Mouse (Mus musculus) urinary bladder, postnatal 25 days (tissue): ENCODE measurements at regions not wholly inside any gene's neighbourhood (a gene's known extent, or its start where the extent isn't known, plus 50 kb on each side); places are given as distances from the start of the nearest gene placed in this dataset.

Experiments
- DNase-seq: peaks from one replicate; pipeline ENCODE4 v3.0.0; 2022; ENCODE audit warnings: low spot score

- DNase-seq = no peak
Observed at GRCm38 (mm10) chr16:29837025-29837629, 227.1 kb upstream of the Hes1 start.

DNA sequence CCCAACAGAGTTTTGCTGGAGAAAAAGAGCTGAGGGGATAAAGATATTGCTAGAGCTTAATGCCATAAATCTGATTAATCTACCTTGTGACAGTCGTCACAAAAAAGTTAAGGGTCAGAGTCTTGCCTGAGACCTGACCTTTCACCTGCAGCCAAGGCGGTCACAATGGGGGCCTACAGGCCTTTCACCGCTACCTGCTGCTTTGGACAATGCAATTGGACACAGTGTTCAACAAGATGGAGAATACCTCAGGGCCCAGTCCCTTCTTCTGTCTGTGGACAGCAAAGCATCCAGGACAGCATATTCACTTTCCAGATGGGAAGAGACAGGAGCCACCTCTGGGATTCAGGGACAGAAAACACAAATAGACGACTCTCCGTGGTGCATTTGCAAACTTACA lies 226.3 kb upstream of the Hes1 start:
- DNase-seq = no peak

- peak; percentile 57 for DNase-seq
Observed at GRCm38 (mm10) chr16:29838981-29839661, 225.1 kb upstream of the Hes1 start.

- DNase-seq = no peak
Observed at GRCm38 (mm10) chr16:29839662-29840001, 224.6 kb upstream of the Hes1 start.

GRCm38 (mm10) chr16:29840412-29840811 lies 223.8 kb upstream of the Hes1 start:
- DNase-seq = no peak

DNA sequence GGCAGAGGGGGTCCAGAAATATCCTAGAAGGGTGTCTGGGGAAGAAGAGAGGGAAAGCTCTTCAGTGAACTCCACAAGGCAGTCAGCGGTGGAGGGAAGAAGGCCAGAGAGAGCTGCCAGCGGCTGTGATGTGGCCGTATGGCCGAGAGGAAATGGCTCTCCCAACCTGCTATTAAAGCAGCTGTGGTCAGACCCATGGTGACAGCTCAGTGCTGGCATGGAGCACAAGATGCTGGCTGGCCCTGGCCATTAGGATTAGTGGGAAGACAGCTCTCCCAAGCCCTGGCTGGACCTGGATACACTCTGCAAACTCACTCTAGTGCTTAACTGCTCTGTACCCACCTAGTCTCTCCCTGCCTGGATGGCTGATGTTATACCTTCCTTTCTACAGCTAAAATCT lies 223.1 kb upstream of the Hes1 start:
- DNase-seq = no peak

DNA sequence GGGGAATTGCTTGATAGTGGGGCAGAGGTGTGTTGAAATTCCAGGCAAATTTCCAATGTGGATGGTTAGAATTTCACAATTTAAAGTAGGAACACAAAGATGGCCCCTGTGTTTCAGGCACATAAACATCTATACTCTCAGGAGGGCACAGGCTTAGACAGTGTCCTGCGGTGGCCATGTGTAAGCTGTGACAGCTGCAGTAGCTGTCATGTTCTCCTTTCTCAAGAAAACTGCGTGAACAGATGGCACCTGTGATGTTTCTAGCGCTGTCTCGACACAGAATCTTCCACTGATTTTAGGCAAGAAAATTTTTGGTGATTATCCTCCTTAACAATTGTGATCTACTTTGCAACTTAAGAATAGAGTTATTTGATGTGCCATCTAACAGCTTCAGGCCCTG lies 222.1 kb upstream of the Hes1 start:
- no peak for DNase-seq

GRCm38 (mm10) chr16:29843490-29843889 lies 220.7 kb upstream of the Hes1 start:
- no peak for DNase-seq

DNA sequence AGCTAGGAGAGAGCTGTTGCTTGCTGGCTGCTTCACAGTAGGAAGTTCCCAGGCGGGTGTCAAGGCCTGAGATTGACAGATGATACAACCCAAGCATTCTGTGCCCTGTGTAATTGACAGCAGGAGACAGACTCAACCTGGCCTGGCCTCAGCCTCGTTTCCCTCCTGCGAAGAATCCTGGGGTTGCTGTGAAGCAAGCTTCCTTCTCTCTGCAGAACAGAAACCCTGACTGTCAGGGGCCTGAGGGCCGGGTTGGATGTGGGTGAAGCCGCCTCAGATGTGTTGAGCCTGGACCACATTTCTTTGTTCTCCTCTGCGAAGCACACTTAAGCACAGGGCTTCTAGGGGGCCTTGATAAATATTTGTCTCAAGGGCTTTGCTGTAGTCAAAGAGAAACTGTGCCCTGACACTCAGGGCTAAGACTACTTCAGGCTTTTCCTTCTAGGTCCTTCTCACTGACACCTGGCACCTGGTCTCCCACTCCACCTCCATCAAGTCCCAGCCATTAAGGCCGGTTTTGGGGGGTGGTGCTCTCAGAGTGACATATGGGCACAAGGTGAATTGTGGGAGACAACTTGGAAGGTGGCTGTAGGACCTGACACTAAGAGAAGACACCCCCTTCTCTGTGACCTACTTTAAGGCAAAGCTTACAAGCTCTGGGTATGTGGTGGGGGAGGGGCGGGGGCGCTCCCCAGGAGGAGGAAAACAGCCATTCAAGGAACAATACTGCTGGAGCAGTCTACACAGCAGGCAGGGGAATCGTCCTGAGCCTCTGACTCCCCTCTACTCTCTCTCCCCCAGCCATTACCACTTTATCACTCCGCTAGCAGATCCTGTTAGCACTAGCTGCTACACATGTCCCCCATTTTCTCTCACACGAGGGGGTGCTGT lies 219.2 kb upstream of the Hes1 start:
- DNase-seq = no peak

DNA sequence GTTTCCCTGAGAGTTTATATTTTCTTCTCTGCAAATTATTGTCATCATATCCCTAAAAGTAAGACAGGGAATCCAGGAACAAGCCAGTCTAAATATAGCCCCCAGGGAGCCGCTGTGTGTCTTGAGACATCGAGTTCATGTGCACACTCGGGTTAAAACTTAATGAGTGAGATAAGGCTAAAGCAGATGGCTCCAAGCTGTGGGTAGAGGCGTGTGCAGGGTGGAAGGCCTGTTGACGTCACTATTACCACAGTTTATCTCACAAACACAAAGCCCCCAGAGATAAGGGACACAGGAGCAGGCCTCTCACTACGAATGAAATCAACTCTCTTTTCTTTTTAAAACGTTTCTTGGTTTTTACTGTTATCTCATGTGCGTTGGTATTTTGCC lies 218.6 kb upstream of the Hes1 start:
- no peak for DNase-seq

DNA sequence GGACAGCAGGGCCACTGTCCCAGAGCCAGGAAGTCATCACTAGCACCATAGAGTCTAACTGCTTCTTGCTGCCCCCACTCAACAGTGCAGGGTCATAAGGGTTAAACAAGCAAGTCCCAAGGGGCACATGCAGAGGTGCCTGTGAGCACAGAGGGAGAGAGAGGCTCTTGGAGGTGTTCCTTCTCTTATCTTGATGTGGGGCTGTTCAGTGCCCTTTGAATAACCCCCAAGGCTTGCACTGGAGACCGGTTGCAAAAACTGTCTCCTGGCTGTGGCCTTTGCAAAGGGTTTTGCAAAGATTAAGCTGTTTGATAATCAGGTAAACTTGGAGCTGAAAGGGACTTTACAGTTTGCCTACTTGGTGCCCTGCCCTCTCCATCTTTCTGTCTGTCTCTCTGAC lies 217.1 kb upstream of the Hes1 start:
- DNase-seq = no peak

DNA sequence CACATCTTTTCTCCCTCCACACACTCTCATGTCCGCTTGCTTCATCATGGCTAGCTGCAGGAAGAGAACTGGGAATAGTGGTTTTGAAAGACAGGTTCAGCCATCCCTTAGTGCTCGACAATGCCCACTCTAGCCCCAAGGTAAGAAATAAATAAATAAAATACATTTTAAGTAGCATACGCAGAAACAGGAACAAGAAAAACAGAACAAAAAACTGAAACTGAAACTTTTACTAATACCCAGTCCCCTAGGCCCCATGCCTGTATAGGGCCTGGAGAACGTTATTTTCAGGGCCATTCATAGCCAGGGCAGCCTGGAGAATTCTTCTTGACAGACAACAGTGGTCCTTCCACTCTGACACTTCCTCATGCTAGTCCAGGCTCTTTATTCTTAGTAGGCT lies 216.4 kb upstream of the Hes1 start:
- no peak for DNase-seq

GRCm38 (mm10) chr16:29848527-29848926 lies 215.7 kb upstream of the Hes1 start:
- no peak for DNase-seq

DNA sequence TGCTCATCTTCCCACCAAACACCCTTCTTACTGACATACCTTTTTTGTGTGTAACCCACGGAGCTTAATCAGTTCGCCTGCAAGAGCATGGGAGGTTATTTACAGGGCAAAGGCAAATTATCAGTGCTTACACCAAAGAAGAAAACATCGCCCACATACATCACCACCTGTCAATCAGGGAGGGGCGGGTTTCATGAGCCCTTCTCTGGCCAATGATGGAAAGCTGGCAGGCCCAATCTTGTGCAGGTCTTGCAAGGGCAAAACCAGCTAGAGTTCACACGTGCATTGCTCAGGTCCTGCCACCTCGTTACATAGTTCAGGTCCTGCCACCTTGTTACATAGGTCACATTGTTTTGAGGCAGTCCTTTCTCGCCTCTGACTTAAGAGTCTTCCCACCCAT lies 214.7 kb upstream of the Hes1 start:
- no peak for DNase-seq

GRCm38 (mm10) chr16:29850616-29851015 lies 213.6 kb upstream of the Hes1 start:
- DNase-seq = no peak

DNA sequence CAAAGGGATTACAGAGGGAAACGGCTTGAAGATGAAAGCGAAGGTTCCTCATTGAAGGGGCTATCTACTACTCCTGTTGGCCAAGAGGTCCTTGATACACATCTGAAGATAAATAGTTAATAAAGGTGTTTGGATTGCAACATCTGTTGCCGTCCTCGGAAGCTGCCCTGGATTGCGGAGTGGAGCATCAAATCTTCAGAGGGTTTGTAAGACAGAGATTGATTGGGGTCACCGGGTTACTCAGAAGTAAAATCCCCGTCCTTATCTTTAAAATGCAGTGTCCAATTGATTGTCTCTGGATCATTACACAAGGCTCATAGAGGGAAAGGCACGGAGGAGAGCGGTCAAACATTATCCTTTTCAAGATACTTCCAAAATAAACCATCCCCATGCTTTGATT lies 212.4 kb upstream of the Hes1 start:
- no peak for DNase-seq

DNA sequence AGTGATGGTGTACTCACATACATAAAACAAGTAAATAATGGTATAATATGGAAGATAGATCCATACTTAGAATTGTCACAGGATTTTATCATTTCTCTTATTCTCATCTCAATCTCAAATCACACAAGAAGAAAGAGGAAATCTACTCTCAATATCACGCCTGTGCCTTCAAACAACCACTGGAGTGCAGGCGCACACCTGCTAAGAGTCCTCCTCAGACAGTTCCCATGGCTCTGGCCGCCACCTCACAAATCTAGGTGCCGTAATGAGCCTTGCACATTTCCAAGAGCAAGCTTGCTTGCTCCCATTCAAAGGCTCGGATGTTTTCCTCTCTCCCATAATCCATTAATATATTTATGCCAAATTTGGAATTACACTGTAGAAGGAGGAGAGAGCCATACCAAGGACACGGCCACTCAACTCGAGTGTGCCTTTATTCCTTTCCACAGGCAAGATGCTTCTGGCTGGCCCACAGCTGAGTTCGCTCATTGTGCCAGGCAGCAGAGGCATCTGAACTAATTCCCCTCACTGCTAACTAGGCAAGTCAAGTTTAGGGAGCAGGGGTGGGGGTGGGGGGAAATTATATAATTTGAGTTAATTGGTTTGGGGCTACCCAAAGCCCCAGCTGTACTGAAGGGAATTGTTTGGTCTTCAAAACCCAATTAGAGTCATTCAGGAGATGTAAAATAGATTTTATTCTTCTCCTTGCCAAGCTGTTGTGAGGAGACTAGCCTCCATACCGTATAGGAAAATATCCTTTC lies 209.2 kb upstream of the Hes1 start:
- DNase-seq = no peak

GRCm38 (mm10) chr16:29856545-29856944 lies 207.6 kb upstream of the Hes1 start:
- no peak for DNase-seq

GRCm38 (mm10) chr16:29858645-29859044 lies 205.5 kb upstream of the Hes1 start:
- no peak for DNase-seq

GRCm38 (mm10) chr16:29860306-29860705 lies 203.9 kb upstream of the Hes1 start:
- no peak for DNase-seq

- DNase-seq = no peak
Observed at GRCm38 (mm10) chr16:29861056-29861455, 203.1 kb upstream of the Hes1 start.

DNA sequence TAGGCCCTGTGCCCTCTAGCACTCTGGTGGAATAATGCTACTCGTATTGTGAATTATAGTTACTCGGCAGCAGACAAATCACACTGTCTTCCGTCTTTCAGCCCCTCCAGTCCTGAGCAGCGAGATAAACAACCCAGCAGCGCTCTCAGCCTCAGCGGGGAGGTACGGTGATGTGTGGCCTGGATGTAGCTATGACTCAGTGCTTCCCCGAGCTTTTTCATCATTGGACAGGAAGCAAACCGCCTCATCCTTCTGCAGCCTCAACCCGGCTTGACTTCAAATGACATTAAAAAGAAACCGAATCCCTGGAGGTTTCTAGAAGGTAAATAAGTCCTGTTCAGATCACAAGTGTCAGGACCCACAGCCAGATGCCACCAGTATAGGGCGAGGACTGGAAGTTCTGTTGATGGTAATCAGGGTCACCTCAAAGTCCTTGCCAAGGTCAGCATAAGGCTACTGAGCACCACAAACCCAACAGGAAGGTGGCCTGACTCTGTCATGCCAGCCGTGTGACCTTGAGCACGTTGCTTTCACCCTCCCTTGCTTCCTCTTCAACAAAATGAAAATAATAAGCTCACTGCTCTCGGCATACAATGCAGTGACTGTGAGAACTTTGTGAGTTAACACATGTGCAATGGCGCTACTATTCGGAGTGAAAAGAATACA lies 199.0 kb upstream of the Hes1 start:
- DNase-seq = no peak
